Mouse (Mus musculus) hematopoietic stem cell, adult 5-6 weeks (primary cell): ENCODE measurements around the gene Fam90a1b. TPM values are rescaled to one million over a fixed set of nuclear protein-coding genes. Genes with fewer than 3 reads are reported as not detected.
"Not testable (repeated sequence)": the region's sequence is repeated elsewhere in the genome, so short reads cannot be mapped to it uniquely, and the experiment has no call there.

Experiments used
- ATAC-seq, 2 experiments: fragments of 125-278 bp in 1 of 2; replicated peaks in 1 of 2; 2 replicates each; pipeline ENCODE4 v1.8.0; 2016 to 2017; ENCODE audit warnings: inconsistent platforms in 2 of 2, mild to moderate bottlenecking in 2 of 2, moderate number of reproducible peaks in 2 of 2, low read depth in 1 of 2, moderate TSS enrichment in 1 of 2; ENCODE audit not compliant: low FRiP score in 2 of 2, poor library complexity in 2 of 2, severe bottlenecking in 2 of 2, insufficient read depth in 1 of 2, low TSS enrichment in 1 of 2
- total RNA-seq: library from RNA; stranded (forward); fragments of 172-1452, 232-1000 nt; gene quantifications from 2 replicates; pipeline ENCODE4 v1.2.3, GENCODE M21; 2017

Fam90a1b gene
- total RNA-seq = not detected in 2 replicates

DNA sequence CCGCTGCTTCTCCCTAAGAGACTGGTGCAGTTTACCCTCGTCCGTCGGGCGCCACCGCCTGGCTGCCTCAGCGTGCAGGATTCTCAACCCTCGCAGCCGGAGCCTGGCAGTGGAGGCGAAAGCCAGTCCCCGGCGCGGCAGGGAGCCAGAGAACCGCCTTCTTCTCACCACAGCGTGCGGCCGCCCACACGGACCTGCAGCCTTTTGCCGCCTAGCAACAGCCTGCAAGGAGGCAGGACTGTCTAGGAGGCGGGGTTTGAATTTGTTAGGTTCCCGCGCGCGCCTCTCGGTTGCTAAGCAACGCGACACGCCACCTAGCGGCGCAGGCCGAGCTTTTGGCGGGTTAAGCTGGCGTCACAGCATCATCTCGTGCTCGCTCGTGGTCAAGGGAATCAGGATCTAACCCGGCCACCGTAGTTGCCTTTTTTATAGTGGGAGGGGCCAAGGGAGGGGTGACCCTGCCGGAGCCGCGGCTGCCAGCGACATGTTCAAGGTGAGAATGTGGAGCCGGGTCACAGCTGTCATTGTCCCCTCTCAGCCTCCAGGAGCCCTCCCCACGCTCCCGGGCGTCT, at the start of gene Fam90a1b, which contains the start of gene Apoo:
Gene Fam90a1b (minus strand): TSS at position 108 of the 572 bp plus-strand sequence.
Gene Apoo (plus strand): TSS at position 448 of the 572 bp plus-strand sequence.
- ATAC-seq = peak; percentile 99

GRCm38 (mm10) chrX:94408975-94409374, 42.4 kb upstream of the Fam90a1b start:
- no peak for ATAC-seq

DNA sequence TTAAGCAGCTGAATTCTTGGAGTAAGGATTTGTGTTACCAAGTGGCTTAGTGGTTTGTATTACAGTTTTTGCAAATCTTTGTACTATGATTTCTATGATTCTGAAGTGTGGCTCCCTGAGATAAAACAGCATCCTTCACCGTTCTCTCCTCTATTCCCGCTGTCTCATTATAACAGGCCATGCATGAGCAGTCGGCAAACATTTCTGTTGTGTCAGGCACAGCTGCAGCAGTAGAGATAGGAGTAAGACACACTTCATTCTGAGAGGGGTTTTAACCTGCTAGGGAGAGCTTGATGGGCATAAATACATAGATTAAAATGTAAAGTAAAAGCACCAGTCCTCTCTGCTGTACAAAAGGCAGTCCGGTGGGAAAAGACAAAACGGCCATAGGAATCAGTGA, 12.2 kb upstream of the Fam90a1b start:
- ATAC-seq = no peak

GRCm38 (mm10) chrX:94367248-94367647, 671 bp upstream of the Fam90a1b start:
- peak; percentile 14 to 20; a peak in 1 of 4 replicates for ATAC-seq

DNA sequence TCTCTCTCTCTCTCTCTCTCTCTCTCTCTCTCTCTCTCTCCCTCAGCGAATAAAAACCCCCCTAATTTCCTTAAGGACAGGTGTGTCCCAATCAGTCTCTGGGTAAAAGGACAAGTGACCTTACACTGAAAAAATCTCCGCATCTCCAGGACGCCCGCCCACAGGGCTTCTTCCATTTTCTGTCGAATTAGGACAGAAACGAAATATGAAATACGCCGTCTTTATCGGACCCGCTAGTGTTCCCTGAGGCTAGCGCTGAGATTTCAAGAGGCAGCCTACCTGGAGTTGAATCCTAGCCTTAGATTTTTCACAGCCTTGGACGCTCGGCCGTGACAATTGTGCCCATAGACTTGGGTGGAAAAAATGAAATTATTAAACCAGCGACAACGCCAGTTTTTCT, 548 bp downstream of the Fam90a1b start:
- no peak for ATAC-seq

- no peak for ATAC-seq
Observed at GRCm38 (mm10) chrX:94365381-94365925, 1.1 kb downstream of the Fam90a1b start.

GRCm38 (mm10) chrX:94343638-94344037, 22.9 kb downstream of the Fam90a1b start:
- ATAC-seq = not testable (repeated sequence)

- ATAC-seq = no peak
Observed at GRCm38 (mm10) chrX:94321036-94321902, 45.3 kb downstream of the Fam90a1b start.

Other genes starting within 250 kb of the Fam90a1b start
- gene Zfx, start 243.1 kb downstream of the Fam90a1b start, total RNA-seq = 60.3 and 69.7 TPM in 2 replicates
- 161 and 240 TPM in 2 replicates for gene Eif2s3x, start 153.9 kb downstream of the Fam90a1b start, total RNA-seq
- 13.1 and 17.9 TPM in 2 replicates for gene Klhl15, start 132.2 kb downstream of the Fam90a1b start, total RNA-seq
- 23.5 and 24.0 TPM in 2 replicates for gene Apoo, start 340 bp upstream of the Fam90a1b start, total RNA-seq
- 40.3 and 61.7 TPM in 2 replicates for gene Maged1, start 175.4 kb upstream of the Fam90a1b start, total RNA-seq